Mouse (Mus musculus): ENCODE results near the gene Gm49393.

The Gm49393 gene

GRCm38 (mm10) chr13:60809690-60810089, 125.7 kb downstream of the Gm49393 start:
- no peak for ATAC-seq (ENCODE audit: low TSS enrichment)
